7 mouse cellular contexts compared by ENCODE assay signal in genomic region chr1:166378431-166379012, GRCm38 (mm10). TPM values are rescaled to one million over a fixed set of nuclear protein-coding genes. Genes with fewer than 3 reads are reported as not detected.
A peak's percentile ranks its signal among the peaks of the same experiment; 100 is the strongest.
DNase-seq lines count a peak whose midpoint lies in the region; ATAC-seq and TF ChIP-seq lines count a peak whose summit lies in the region.

No protein-coding gene starts in this region.

- no peak for ATAC-seq in lung, embryonic 15.5 days (ENCODE audit: borderline replicate concordance, extremely low read depth, low FRiP score, low TSS enrichment)
- peak; percentile 80 for ATAC-seq in intestine, postnatal 0 days

- TF ChIP-seq POLR2A in embryonic fibroblast, embryonic 13.5 days (IDR thresholded peaks at IDR 0.05; ENCODE audit: low read depth, low read length): peak; percentile 38; the same call in 1 of the 2 replicates
- no peak for TF ChIP-seq POLR2A in olfactory bulb, adult 2 months (IDR thresholded peaks at IDR 0.05; ENCODE audit: insufficient read depth, low read depth, low read length)

- no peaks in the 10 kb centered on the region for H3K27me3 ChIP-seq in lung, embryonic 15.5 days
- H3K27me3 ChIP-seq in intestine, postnatal 0 days (replicated peaks; ENCODE audit: control insufficient read depth, insufficient read depth, low read length): no peaks in the 10 kb centered on the region

- H3K4me1 ChIP-seq in lung, embryonic 15.5 days: peaks cover 13% of the 10 kb centered on the region
- H3K4me1 ChIP-seq in embryonic fibroblast, embryonic 13.5 days (ENCODE audit: control insufficient read depth, insufficient read depth, low read length): peaks cover 5% of the 10 kb centered on the region
- 0 out of 2 replicates have a peak, but pooled peaks cover 4% of the 10 kb centered on the region for H3K4me1 ChIP-seq in intestine, postnatal 0 days (replicated peaks; ENCODE audit: control insufficient read depth, insufficient read depth, low read length)
- H3K4me1 ChIP-seq in olfactory bulb, adult 2 months (ENCODE audit: control insufficient read depth, insufficient read depth, low read length): peaks cover 6% of the 10 kb centered on the region; the same call in 1 of the 2 replicates

- peak overlapping the region; percentile 82 for H3K27ac ChIP-seq in lung, embryonic 15.5 days
- H3K27ac ChIP-seq in embryonic fibroblast, embryonic 13.5 days (ENCODE audit: insufficient read depth, low read length): peak overlapping the region; percentile 79
- H3K27ac ChIP-seq in intestine, postnatal 0 days (ENCODE audit: low read depth, low read length): peak overlapping the region; percentile 81
- 0 out of 2 replicates have a peak overlapping the region, but pooled peaks have one; percentile 21 for H3K27ac ChIP-seq in olfactory bulb, adult 2 months (ENCODE audit: insufficient read depth, low read depth, low read length)

- H3K36me3 ChIP-seq in lung, embryonic 15.5 days: peaks cover 9% of the 10 kb centered on the region
- H3K36me3 ChIP-seq in intestine, postnatal 0 days (ENCODE audit: control insufficient read depth, insufficient read depth): peaks cover 4% of the 10 kb centered on the region; the same call in 1 of the 2 replicates

- peak overlapping the region; percentile 99 for H3K9ac ChIP-seq in lung, embryonic 15.5 days
- peak overlapping the region; percentile 95 for H3K9ac ChIP-seq in intestine, postnatal 0 days (ENCODE audit: low read depth, low read length)

- WGBS in lung, embryonic 15.5 days: 2% methylated on average over 21 of the region's 21 CpGs
- WGBS in intestine, postnatal 0 days: 4% methylated on average over 18 of the region's 21 CpGs
- WGBS in olfactory bulb, adult 2 months: 3% methylated on average over 21 of the region's 21 CpGs

- no peak for DNase-seq in lung, postnatal 25 days (ENCODE audit: low spot score)
- DNase-seq in adrenal gland, adult 2 months: no peak
- no peak for DNase-seq in left cerebral cortex, adult 18-20 months (ENCODE audit: low spot score in 2 of 2)

- TF ChIP-seq CTCF in embryonic fibroblast, embryonic 13.5 days (IDR thresholded peaks at IDR 0.05; ENCODE audit: borderline replicate concordance, insufficient read depth, low read length): no peak
- TF ChIP-seq CTCF in intestine, postnatal 0 days (IDR thresholded peaks at IDR 0.05; ENCODE audit: low read depth): no peak
- no peak for TF ChIP-seq CTCF in olfactory bulb, adult 2 months (IDR thresholded peaks at IDR 0.05; ENCODE audit: insufficient read depth, low read depth, low read length)

- no peaks in the 10 kb centered on the region for H3K9me3 ChIP-seq in lung, embryonic 15.5 days
- H3K9me3 ChIP-seq in intestine, postnatal 0 days (ENCODE audit: control insufficient read depth): no peaks in the 10 kb centered on the region

- peak overlapping the region; percentile 75 for H3K4me2 ChIP-seq in lung, embryonic 15.5 days
- peak overlapping the region; percentile 85 for H3K4me2 ChIP-seq in intestine, postnatal 0 days (replicated peaks; ENCODE audit: low read depth)

- peak overlapping the region; percentile 92 for H3K4me3 ChIP-seq in lung, embryonic 15.5 days
- H3K4me3 ChIP-seq in embryonic fibroblast, embryonic 13.5 days (ENCODE audit: insufficient read depth, low read length): peak overlapping the region; percentile 42
- peak overlapping the region; percentile 73 for H3K4me3 ChIP-seq in intestine, postnatal 0 days (ENCODE audit: low read depth, low read length)
- peak overlapping the region; percentile 48 for H3K4me3 ChIP-seq in olfactory bulb, adult 2 months (ENCODE audit: insufficient read depth, low read depth, low read length)

RNA-seq across cellular contexts. Expression of gene Tada1, which starts 0.4 kb away (rescaled TPM):
- 59.6 and 61.5 TPM in 2 replicates for polyA plus RNA-seq in lung, embryonic 15.5 days (2015; fragmentation: Nextera tagmentation; extraction: Ambion mirVana)
- 20.0 and 28.1 TPM in 2 replicates for polyA plus RNA-seq in embryonic fibroblast, embryonic 13.5 days (2011; ENCODE audit: insufficient read length, low read depth, missing spikeins)
- 18.1 and 19.4 TPM in 2 replicates for polyA plus RNA-seq in intestine, postnatal 0 days (2015; fragmentation: Nextera tagmentation; extraction: Ambion mirVana)
- not detected in 2 replicates for polyA plus RNA-seq in olfactory bulb, adult 2 months (2012; ENCODE audit: insufficient read depth, insufficient read length, low replicate concordance, missing spikeins)
- total RNA-seq in adrenal gland, adult 2 months (2021): 10 to 100 TPM; 16.6 to 19.3 TPM
- polyA plus RNA-seq in adrenal gland, adult 2 months (2012; rRNA removed): 7.3 and 11.1 TPM in 2 replicates
- total RNA-seq in left cerebral cortex, adult 18-20 months (2021): 10 to 100 TPM; 37.5 to 38.6 TPM

RNA-seq across cellular contexts. Expression of gene Pogk, which starts 31.1 kb away (rescaled TPM):
- 10.5 and 11.3 TPM in 2 replicates for polyA plus RNA-seq in lung, embryonic 15.5 days (2015; fragmentation: Nextera tagmentation; extraction: Ambion mirVana)
- polyA plus RNA-seq in embryonic fibroblast, embryonic 13.5 days (2011; ENCODE audit: insufficient read length, low read depth, missing spikeins): 17.8 and 20.8 TPM in 2 replicates
- polyA plus RNA-seq in intestine, postnatal 0 days (2015; fragmentation: Nextera tagmentation; extraction: Ambion mirVana): 2.7 and 3.3 TPM in 2 replicates
- 198 TPM in 1 of 2 replicates, not detected in the other for polyA plus RNA-seq in olfactory bulb, adult 2 months (2012; ENCODE audit: insufficient read depth, insufficient read length, low replicate concordance, missing spikeins)
- total RNA-seq in adrenal gland, adult 2 months (2021): 10 to 100 TPM; 31.3 to 32.9 TPM
- polyA plus RNA-seq in adrenal gland, adult 2 months (2012; rRNA removed): 7.9 and 9.2 TPM in 2 replicates
- 10 to 100 TPM; 41.1 to 42.3 TPM for total RNA-seq in left cerebral cortex, adult 18-20 months (2021)

Comparison
In these comparisons a context has a peak if more than half of its experiments do, and no peak if none do; other contexts are left out.
1. H3K27ac ChIP-seq: peak in every context shown above with its lines; median percentile 82 in lung, embryonic 15.5 days; 81 in intestine, postnatal 0 days; 79 in embryonic fibroblast, embryonic 13.5 days; 21 in olfactory bulb, adult 2 months.
2. H3K4me3 ChIP-seq: peak in every context shown above with its lines; median percentile 92 in lung, embryonic 15.5 days; 73 in intestine, postnatal 0 days; 48 in olfactory bulb, adult 2 months; 42 in embryonic fibroblast, embryonic 13.5 days.